Mouse (Mus musculus): Measurements from ENCODE around the gene Dclk1.

Gene Dclk1

DNA sequence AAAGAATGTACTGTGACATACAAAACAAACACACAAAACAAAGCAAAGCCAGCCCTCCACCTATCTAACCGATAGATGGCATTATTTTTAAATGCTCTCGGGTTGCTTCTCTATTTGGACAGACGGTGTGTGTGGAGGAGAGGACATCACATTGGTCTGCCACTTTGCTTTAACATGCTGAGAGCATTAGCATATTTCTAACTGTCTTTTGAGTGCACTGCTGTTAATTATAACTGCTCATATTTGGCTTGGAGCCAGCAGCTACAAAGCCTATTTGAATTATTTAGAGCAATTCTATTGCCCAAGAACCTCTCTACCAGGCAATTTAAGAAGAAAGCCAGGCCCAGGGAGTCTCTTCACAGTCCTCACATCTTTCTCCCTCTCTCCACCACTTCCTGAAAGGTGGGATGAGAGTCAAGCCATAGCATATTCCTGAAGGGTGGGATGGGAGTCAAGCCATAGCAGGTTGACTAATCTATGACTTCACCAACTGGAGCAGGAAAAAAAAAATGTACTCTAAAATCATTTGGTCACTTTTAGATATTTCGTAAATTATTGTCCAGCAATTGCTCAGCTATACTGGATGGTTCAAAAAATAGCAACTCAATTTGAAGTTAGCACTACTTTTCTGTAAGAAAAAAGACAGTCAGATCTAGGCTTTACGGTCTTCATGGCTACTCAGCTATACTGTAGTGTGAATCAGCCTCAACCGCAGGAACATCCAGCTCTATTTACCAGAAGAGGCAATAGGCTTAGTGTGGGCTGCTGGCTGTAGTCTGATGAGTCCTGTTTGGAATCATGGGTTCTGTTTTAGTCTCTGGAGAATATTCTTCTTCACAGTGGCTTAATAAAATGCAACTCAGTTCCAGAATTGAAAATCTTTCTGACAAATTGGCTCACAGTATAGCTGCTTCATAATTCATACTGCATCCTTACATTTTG, 155.9 kb downstream of the Dclk1 start:
- no peak for DNase-seq (ENCODE audit: low spot score in 2 of 2)

DNA sequence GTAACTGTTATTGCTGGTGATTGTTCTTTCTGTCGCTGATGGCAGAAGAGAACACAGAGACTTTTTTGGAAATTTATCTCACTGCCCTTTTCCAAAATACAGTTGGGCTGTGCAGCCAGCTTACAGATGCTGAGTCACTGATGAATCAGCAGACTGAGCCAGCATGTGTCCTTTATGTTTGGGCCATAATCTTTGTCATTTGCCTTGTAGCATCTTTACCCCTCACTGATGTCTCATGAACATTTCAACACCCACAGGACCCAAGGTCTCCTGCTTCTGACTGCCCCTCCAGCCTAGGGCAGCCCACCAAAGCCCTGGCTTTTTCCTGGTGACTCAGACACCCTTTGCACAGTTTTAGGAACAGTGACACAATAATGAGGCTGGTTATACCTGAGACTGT, 159.1 kb downstream of the Dclk1 start:
- DNase-seq (ENCODE audit: low spot score in 2 of 2): no peak

DNA sequence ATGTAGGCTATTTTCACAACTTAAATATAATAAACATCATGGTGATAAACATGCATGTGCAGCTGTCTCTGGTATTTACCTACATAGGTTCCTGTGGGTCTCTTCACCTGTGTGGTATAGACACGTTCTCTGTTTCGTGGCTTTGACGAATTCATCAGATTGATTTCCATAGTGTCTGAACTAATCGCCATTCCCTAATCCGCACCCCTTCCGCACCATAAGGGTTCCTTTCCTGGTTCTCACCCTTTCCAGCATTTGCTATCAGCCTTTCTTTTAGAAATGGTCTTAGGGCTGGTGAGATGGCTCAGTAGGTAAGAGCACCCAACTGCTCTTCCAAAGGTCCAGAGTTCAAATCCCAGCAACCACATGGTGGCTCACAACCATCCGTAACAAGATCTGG, 162.6 kb downstream of the Dclk1 start:
- DNase-seq (ENCODE audit: low spot score in 2 of 2): no peak

DNA sequence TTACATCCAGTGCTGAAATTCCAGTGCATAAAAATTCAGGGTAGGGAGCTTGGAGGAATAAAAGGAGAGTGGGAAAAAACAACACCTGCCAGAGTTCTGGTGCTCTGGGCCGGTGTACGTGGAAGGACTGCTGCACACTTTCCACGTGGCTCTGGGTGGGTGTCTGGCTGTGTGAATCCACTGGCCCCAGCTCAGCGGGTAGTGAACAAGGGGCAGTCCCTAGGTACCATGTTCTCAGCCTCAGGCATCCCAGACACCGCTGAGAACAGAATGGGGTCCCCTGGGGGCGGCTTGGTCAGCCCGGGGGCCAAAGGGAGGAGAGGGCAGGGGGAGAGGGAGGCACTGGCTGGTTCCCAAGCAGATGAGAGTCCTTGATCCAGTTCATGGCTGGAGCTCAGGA, 164.5 kb downstream of the Dclk1 start:
- DNase-seq (ENCODE audit: low spot score in 2 of 2): no peak

DNA sequence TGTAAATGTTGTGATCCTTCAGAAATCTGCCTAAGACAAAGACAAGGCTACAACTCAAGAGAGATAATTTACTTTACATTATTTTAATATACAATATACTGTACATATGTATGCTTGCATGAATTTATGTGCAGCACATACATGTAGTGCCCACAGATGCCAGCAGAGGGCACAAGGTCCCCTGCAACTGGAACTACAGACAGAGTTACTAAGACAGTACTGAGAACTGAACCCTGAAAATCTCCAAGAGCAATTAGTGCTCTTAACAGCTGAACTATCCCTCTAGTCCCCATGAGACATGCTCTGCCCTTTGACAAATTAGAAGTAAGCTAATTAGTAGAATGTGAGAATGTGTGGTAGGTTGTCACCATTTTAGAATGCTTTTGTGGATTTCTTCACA, 169.4 kb downstream of the Dclk1 start:
- DNase-seq (ENCODE audit: low spot score in 2 of 2): no peak

DNA sequence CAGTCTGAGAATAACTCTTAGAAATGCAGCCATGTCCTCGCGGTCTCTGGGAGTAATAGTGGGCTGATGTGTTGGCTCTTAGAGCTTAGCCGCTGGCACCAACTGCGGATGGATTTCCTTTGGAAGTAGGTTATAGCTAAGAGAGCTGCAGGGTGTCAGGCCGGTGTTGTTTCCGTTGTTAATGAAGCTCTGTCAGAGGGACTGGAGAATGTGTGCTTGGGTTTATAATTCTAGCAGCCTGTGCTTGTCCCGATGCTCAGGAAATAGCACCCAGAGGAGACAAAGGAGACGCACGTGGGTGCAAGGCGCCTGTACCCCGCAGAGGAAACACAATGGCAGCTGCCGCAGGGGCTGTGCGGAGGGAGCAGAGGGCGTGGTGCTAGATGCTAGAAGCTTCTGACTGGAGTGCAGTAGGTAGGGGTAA, 173.4 kb downstream of the Dclk1 start:
- DNase-seq (ENCODE audit: low spot score in 2 of 2): no peak

DNA sequence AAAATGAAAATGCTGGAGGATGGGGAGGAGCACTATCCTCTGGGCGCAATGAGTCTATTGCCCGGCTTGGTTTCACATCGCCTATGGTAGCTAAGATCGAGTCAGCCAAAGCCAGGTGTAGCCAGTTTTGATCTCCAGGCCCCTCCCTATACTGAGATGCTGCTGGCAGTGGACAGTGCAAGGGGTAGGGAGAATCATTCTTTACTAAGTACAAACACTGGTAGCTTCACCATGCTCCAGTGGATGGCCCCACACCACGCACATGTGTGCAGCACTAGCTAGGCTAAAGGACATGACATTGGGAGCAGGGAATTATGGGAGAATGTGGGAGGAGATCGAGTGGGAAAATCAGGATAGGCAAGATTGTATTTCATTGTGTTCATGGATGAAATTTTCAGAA, 176.7 kb downstream of the Dclk1 start:
- no peak for DNase-seq (ENCODE audit: low spot score in 2 of 2)

DNA sequence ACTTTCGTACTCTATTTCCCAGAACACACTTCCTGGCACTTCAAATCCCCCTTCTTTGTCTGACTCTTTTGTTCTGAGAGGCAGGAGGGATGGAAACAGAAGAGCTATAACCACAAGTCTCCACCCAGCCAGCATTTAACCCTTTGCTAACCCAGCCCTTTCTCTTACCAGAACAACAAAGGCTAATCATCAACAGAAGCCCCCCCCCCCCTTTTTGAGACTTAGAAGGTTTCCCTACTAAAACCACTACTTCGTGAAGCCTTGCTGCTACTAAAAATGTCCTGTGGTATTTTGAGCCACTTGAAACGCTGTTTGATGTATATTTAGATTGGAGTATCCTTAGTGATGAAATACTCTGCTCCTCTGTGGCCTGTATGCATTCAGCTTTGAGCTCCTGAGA, 177.2 kb downstream of the Dclk1 start:
- no peak for DNase-seq (ENCODE audit: low spot score in 2 of 2)

DNA sequence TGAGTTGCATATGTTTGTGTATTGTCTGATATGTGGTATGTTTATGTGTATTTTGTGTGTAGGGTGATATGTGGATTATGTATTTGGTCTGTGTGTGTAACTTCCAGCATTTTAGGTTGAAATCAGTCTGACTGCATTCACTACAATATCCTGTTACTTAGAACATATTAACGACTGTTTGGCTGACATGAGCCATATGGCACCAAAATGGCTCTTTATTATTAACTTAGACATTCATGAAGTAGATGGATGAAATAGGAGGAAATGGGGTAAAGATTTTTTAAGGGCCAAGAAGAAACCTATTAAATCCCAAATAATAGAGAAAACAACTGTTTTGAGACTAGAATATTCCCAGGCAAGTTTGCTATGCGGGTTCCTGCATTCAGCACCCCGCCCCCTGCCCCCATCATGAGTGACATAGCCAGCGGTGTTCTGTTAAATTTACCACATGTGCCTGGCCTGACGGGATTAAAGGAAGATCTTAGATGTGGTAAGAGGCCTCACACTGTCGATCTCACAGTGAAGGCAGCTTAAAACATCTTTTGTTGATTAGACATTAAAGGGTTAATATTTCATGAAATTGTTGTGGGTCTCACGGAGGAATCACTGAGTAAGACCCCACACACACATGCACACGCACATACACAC, 178.4 kb downstream of the Dclk1 start:
- DNase-seq (ENCODE audit: low spot score in 2 of 2): no peak

DNA sequence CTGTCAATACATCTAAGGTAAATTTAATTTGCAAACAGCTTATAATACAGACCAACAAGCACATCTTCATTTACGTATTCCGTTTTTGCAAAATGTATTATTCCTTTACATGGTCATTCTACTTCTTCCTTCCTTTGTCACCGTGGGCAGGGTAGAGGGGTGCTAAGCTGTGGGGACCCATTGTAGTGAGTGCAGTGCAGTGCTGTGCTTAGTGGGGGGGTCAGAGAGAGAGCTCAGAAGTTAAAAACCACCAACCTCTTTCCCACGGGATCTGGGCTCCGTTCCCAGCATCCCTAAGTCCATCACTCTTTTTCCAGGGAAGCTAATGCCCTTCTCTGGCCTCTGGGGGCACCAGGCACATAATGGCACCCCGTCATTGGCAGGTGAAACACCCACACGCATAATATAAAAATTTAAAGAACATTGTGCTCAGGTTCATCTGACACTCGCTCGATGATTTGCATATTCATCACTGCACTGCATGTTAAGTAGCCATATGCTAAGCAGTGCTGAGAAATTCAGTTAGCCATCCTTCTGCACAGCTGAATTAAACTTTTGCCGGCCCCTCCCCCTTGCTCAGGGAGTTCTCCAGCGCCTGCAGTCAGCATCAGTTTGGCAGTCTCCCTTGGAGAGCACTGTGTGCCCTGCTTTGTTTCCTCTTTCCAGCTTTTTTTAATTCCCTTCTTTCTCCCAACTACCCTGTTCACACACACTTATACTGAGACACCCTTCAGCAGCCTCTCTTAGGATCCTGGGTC, 181.7 kb downstream of the Dclk1 start:
- no peak for DNase-seq (ENCODE audit: low spot score in 2 of 2)

DNA sequence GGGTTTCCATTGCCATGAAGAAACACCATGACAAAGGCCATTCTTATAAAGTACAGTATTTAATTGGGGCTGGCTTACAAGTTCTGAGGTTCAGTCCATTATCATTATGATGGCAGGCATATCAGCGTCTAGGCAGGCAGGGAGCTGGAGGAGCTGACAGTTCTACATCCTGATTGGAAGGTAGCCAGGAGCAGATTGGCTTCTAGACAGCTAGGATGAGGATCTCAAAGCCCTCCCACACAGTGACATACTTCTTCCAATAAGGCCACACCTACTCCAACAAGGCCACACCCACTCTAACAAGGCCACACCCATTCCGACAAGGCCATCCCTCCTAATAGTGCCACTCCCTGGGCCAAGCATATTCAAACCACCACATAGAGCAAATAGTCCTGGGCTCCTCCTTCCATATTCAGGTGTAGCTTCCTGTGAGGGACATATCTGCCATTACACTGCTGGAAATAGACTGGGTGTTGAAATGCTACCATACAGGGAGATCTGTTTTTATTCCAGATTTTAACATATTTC, 187.9 kb downstream of the Dclk1 start:
- DNase-seq (ENCODE audit: low spot score in 2 of 2): no peak

DNA sequence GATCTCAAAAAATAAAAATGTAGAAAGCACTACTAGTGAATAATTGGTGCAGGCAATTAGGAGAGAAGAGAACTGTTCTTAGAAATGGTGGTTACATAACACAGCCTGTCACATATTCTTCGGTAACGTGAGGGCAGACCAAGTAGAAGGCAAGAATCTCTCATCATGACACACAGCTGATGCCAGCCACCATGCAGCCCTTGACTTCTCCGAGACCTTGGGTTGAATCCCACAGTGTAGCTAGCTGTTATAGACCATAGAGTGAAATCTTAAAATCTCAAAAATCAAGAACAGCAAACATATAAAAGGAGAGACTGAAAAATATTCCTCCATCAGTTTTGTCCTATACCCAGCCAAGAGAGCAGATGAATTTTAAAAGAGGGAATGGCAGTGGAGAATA, 189.1 kb downstream of the Dclk1 start:
- DNase-seq (ENCODE audit: low spot score in 2 of 2): no peak

DNA sequence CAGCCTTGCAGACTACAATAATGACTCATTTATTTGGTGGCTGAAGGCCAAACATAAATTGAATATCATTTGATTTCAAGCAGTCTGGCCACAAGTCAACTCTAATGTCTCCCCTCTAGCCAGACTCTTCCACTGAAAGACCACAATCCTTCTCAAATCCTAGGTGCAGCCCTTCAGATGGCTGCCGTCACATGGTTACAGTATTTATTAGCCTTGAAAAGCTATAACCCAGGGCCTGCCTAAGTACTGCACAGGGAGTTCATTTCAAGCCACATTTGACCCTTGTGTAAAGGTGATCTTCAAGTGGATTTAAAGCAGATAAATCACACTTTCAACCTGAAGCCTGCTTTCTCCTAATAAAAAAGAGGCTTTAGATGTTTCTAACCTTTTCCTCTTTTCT, 192.1 kb downstream of the Dclk1 start:
- no peak for DNase-seq (ENCODE audit: low spot score in 2 of 2)

DNA sequence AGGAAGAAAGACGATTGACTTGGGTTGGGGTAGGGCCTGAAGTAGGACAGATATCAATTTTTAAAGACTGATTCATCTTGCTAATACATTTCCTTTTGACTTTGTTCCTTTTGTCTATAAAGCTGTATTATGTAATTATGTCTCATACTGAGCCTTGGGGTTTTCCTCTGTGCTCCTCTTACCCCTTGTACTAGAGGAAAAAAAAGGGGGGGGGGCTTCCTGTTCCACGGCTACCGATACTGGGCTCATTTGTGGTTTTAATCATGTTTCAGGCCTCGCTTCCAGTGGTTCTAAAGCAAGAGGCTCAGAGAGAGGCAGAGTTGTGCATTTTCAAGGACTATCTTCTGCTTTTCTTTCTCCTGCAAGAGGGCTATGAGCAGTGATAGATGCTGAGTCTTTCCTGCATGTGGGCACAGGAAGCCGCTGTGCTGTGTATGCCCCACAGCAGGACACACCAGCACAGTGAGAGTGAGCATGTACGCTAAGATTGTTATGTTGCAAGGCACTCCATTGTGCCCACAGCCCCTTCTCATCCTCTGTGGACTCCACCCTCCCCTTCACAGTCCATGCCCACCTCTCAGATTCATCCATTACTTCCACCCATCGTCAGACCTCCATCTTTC, 196.8 kb downstream of the Dclk1 start:
- no peak for DNase-seq (ENCODE audit: low spot score in 2 of 2)

DNA sequence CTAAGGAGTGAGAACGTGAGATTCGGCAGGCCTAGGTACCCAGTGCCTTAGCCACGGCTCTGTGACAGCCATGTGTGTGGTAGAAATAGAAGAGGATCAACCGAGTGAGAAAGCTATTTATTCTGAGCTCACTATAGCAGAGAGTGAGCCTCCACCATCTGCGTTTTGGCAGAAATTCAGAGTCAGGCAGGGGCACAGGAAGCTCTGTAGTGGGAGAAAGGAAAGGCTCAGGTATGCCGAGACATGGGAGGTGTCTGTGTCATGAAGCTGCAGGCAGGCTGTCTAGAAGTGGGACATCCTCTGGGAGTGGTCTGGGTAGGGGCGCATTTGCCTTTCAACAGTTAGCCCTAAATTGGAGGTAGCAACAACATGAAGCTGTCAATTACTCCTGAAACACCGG, 198.2 kb downstream of the Dclk1 start:
- no peak for DNase-seq (ENCODE audit: low spot score in 2 of 2)

DNA sequence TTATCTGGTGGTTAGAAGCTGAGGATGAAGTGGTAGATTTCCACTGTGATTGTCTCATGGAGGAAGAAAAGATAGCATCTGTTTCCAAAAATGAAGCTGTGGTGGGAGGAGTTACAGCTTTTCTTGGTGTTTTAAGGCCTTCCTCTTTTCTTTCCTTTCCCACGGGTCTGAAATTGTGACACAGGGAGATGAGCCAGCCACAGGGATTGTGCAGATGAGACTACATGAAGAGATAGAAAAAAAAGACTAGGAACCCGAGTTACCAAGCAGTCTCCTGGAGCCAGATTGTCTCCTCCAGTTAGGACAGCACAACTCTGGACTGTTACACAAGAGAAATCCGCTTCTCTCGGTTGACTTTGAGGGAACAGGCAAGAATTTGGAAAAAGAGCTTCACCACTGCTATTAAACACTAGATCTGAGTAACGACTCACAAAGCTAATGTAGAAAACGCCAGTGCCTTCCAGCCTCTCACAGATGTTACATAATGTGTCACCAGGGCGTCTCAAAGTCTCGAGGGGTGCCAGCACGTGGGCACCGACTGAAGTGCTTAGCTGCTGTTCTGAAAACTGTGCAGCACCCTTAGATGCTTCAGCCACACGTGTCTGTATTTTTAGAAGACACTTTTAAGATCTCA, 200.0 kb downstream of the Dclk1 start:
- no peak for DNase-seq (ENCODE audit: low spot score in 2 of 2)

DNA sequence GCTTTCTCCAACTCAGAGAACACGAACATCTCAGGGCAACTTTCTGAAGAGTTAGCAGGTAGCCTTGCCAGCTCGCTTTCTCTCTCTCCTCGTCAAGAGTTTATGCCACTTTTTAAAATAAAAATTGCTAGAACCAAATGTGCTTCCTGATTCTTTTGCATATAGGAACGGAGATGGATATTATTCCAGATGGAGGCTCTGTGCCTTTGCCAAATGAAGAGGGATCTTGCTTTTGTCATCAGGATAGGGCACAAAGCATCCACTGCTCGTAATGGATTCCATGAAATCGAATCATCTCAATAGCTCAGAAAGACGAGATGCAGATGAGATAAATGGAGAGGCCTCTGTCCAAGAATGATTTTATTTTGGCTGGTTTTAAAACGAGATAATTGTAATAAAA, 201.1 kb downstream of the Dclk1 start:
- DNase-seq (ENCODE audit: low spot score in 2 of 2): no peak

DNA sequence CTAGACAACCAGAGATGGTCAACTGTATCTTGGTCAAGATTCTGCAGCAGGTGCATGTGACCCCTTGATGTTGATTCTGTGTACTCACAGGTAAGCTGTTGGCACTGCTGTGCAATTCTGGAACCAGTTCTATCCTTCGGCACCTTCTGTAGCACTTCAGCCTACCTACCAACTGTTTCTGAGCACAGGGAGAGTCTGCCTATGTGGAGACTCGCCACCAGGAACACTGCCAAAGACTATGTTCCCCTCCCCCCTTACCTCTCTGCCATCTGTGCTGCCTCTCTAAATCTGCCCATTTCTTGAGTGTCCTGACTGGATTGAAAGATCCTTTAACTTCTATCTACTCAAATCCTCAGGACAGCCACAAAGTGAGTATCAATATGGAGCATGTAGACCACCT, 201.6 kb downstream of the Dclk1 start:
- DNase-seq (ENCODE audit: low spot score in 2 of 2): no peak

DNA sequence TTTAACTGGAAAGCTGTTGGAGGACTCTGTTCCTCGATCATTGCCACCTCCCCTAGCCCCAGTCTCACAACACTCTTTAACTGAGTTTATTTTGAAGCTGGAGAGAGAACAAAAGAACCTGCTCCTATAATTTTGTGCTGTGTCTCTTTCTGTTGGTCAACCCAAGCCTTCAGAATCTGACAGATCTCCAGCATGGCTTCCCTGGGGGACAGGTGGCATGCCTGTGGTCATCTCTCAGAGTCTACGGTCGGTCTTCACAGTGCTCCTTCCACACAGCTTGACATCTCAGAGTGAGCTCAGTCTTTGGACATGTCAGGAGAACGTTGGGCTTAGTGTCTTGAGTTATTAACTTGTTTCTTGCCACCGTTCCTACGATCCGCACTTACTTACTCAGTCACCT, 204.5 kb downstream of the Dclk1 start:
- DNase-seq (ENCODE audit: low spot score in 2 of 2): no peak

DNA sequence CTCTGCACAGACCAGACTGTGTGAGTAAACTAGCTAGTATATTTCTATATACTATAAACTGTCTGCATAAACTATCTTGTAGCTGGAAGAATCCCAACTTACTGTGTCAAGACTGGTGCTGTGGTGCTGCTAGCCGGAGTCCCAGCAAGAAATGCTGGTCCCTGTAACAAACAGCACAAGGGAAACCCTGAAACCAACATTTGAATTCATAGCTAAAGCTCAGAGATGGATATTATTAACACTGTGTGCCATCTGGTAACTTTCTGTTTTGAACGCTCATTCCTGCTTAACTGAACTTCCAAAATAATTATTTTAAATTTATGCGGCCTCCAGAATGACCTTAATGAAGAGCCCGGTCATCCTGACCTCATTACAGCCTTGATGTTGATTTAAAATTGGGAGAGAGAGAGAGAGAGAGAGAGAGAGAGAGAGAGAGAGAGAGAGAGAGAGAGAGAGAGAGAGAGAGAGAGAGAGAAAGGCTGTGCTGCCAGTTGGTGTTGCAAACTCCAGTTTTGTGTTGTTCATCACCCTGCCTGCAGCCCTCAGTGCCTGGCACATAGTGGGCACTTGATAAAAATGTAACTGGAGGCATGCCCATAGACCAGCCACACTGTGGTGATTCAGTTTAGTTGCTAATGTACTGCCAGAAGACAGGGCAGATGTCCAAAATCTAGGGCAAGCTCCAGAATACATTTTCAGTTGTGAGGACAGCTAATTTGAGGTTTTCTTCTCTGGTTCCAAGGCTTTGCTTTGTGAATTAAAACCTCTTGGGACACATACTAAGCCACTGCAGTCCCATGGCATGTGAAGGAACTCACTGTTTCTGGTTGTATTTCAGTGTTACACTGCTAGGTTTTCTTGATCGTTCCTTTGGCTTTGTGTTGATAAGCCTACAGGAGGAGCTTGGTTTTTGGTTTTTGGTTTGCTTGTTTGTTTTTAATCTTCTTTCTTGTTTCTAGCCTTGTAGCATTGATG, 205.6 kb downstream of the Dclk1 start:
- no peak for DNase-seq (ENCODE audit: low spot score in 2 of 2)
